Mouse (Mus musculus) testis, adult 2 months (tissue): Measurements from ENCODE around the gene Klra3.
"Not testable (repeated sequence)": the region's sequence is repeated elsewhere in the genome, so short reads cannot be mapped to it uniquely, and the experiment has no call there.

Experiments
- CTCF ChIP-seq: fragments of 200-500 bp; IDR thresholded peaks from 2 replicates; pipeline ENCODE4 v1.5.1; 2012; ENCODE audit warnings: low read depth, mild to moderate bottlenecking, inconsistent platforms, low read length, moderate library complexity; ENCODE audit not compliant: control insufficient read depth, insufficient read depth, insufficient replicate concordance
- POLR2A ChIP-seq: fragments of 200-500 bp; IDR thresholded peaks from 2 replicates; pipeline ENCODE4 v1.6.1; 2012; ENCODE audit warnings: low read depth, mild to moderate bottlenecking, inconsistent platforms, low read length, moderate library complexity; ENCODE audit not compliant: control insufficient read depth

GRCm38 (mm10) chr6:130281828-130282227 lies 55.5 kb downstream of the Klra3 start, which contains the start of gene Klra10:
- TF ChIP-seq CTCF, POLR2A: not testable (repeated sequence)
